Mouse (Mus musculus): ENCODE results near the gene P4htm.
A peak's percentile ranks its signal among the peaks of the same experiment; 100 is the strongest.

The P4htm gene

GRCm38 (mm10) chr9:108577934-108578544, 19.4 kb downstream of the P4htm start:
- peak; percentile 47 for DNase-seq

GRCm38 (mm10) chr9:108577025-108577424, 20.4 kb downstream of the P4htm start:
- DNase-seq, result no peak

DNA sequence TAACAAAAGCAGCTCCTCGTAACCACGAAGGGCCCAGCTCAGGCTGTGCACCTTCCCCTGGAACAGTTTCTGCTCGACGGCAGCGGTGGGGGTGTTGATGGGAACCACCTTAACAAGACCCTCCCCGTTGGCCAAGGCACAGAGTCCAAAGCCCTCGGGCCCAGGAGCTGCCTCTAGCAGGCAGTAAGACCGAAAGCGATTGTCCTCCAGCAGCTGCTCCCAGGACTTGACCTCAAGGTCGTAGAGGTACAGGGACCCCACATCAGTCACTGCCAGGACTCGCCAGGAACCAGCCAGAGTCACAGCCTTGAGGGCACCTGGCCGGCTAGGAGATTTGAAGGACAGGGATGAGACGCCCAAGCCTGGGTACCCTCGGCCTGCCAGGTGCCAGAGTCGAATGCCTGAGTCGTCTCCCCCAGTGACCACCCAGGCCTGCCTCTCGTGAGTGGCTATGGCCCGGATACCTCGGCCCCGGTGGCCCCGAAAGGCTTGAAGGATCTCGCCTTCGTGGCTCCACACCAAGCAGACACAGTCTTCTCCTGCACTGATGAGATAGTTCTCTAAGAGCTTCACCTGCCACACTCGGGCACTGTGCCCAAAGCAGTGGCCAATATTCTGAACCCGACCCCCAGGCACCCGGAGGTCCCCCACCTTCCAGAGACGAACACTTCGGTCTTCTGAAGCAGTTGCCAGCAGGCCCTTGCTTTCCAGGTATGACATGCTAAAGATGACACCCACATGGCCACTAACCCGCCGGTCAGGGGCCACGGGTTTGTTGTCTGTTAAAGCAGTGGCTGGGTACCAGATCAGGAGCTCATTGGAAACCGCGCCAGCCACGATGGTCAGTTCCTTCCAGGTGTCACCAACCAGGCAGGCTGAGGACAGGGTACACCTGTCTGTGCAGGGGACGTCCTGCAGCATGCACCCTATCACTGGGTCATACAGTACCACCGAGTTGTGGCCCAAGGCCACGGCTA, 21.9 kb downstream of the P4htm start:
- DNase-seq, result no peak

DNA sequence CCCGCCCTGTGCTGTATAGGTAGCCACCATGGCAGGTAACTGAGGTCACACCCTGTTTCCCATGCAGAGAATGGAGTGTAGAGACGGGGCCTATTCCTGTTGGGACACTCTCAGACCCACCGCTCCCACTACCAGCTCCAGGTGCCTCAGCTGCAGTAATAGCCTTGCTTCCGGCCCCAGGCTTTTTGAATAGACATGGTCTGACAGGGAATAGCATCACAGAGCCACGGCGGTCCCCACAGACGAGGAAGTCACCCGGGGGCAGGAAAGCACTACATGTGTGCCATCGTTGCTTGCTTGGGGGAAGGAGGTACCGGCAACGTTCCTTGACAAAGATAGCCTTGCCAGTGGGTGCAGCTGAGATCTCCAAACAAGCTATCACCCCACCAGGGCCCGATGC, 22.5 kb downstream of the P4htm start:
- DNase-seq, result no peak

DNA sequence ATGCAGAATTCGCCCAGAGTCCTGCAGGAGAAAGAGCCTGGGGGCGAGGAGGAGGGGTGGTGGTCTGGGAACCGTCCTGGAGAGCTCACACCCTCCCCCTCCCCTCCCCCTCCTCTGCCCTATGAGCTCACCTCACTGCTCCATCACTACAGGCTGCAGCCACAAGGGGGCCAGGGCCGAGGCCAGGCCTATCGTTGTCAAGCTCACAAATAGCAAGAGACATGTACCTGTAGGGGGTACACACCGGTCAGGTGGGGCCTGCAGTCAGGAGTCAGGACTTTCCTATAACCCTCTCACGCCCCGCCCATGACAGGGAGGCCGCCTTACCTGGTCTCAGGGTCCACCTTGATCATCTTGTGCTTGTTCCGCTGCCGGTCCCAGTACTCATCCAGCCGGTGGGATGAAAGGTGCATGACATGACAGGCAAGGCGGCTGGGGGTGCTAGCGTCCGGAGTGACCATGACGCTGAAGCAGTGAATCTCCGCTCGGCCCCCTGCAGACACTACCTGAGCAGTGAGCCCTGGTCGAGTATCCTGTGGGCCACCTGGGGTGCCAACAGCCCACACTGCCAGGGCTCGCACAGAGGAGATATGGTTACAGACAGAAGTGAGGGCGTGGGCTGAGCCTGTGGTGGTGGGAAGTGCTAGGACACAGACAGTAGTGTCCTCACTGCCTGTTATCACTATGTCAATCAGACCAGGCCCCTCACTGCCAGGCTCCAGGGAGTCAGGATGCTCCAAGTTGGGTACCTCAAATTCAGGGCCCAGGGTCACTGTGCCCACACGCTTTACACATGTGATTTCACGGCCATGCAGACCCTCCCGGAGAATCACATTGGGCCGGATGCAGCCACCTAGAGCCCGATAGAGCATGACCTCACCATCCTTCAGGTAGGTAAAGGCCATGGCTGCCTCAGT, 23.4 kb downstream of the P4htm start:
- peak; percentile 76 for DNase-seq

- no peak for DNase-seq
Measured at GRCm38 (mm10) chr9:108572321-108572720, 25.1 kb downstream of the P4htm start.

- no peak for DNase-seq
Measured at GRCm38 (mm10) chr9:108571401-108571973, 26.0 kb downstream of the P4htm start.

- peak; percentile 89 for DNase-seq
Measured at GRCm38 (mm10) chr9:108570207-108570896, 27.1 kb downstream of the P4htm start.

- peak; percentile 84 for DNase-seq
Measured at GRCm38 (mm10) chr9:108569381-108570206, 27.9 kb downstream of the P4htm start, which contains the start of gene Dalrd3. Gene Dalrd3 (plus strand): TSS chr9:108569886.

- DNase-seq, result peak; percentile 36
Measured at GRCm38 (mm10) chr9:108568511-108568921, 29.0 kb downstream of the P4htm start.

DNA sequence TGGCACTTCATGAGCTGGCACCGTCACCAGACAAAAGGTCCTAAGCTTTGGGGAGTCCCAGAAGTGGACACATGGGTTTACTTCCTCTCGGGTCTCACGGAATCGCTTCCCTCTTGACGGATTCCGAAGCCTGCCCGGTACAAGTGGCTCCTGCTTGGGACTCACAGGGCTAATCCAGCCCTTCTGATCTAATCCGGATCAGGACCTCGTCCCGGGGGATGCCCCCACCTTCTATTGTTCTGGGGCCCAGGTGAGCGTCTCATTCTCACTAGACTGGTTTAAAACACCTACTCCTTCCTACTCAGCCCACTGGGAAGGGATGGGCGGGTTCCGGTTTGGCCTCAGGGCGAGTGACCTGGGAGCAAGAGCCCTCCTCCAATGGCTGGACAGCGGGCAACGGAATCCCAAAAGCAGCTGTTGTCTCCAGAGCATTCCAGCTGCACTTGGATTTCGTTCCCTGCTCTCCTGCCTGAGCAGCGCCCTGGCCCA, 29.5 kb downstream of the P4htm start:
- no peak for DNase-seq

DNA sequence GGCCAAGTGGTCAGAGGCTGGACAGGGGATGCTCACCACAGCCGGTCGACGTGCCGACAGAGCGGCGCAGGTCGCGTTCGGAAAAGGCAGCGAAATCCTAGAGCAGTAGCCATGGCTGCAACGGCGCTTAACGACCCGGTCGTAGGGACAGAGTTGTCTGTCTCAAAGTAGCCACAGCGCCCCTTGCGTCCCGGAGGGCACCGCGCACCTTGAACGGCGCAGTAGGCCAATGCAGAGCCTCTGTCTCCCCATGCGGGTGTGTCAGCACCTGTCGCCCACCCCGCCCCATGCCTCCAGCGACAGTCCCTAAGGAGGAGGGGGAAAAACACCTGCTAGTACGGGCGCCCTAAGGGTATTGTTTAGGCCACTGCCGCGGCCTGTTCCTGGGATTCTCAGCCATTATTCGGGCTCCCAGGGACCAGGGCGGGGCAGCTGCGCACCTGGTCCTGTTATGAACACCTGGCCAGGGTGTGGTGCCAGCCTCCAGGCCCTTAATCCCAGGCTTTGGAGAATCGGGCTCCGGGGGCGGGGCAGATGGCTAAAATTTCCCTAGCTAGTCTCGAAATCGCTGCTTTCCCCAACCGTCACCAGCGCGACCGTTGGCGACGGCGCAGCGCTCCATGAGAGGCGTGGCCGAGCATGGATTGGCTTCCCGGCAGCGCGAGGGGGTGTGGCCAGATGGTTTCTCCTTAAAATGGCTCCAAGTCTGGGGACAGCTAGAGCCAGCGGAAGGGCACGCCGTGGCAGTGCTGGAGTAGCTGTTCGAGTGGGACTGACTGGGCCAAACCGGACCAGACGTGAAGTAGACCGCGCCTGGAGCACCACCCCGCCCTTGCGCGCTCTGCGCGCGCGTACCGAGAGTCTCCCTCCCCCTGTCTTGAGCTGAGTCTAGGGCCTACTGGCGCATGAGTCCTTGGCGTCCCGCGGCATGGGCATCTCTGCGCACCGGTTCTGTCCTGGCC, 30.4 kb downstream of the P4htm start, which contains the start of gene Ndufaf3:
Ndufaf3 (minus strand) TSS at position 620 of the 962 bp plus-strand sequence.
- peak; percentile 98 for DNase-seq

DNA sequence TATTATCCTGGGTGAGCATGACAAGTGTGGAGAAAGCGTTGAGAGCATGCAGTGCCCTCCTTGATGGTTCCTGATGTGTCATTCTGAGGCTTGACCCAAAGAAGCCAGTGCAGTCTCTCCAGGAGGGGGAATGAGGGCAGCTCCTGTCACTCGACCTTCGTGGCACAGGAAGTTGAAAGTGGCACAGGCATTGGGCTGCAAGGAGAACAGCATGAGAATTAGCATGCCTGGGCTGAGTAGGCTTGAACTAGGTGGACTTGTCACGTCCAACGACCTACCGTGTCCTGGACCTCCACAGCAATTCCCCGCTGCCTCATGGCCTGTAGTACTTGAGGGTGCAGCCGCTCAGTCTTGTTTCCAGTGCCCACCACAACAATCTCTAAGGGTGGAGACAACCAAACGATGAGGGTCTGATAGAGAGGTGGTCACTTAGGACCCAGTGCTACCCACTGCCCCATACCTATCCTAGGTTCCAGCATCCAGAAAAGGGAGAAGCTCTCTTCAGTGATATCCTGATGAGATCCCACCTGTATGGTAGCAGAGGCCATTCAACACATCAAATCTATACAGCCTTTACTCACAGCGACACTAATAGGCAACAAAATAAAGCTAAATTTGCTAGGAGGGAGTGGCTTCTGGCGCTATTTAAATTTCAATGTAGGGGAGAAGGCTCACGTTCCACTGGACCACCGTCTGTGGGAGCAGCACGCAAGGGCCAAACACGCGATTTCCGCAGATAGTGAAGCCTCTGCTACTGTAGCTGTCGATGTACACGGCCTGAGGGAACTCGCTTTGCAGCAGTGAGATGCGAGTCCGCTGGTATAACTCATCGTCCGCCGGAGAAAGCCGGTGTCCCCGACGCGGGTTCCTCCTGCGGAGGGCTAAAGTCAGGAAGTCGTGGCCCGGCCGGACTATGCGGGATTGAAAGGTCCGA, 31.3 kb downstream of the P4htm start:
- no peak for DNase-seq

DNA sequence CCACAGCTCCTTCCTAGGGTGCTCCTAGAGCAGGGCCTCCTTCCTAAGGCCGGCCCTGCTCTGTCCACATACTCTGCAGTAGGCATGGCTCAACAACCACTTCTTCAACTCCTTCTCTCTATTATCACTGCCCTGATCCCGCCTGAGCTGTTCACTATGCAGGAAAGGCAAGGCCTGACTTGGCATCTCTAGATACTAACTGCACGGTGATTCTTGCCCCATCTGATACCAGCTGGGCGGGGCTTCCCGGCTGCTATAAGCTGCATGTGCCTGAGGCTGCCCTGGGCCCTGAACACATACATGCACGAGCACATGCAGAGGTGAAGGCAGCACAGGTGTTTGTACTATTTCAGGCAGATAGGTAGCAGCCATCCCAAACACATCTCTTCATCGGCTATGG, 33.3 kb downstream of the P4htm start:
- DNase-seq, result no peak

DNA sequence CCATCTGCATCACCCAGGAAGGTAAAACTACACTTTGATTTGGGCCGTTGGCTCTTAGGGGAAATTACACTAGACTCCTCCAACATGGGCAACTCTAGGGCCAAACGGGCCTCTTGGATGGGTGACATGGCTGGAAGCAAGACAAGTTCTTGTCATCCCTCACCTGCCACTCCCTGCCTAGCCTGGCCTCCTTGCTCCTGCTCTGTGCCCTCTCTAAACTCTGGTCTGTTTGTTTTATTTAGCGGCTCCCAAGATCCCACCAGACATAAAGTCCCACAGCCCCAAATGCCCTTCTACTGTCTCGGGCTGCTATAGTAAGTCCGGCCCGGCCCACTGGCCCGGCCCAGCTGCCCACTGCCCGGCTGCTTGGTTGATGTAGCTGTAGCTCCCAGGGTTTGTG, 33.8 kb downstream of the P4htm start:
- DNase-seq, result no peak

- peak; percentile 94 for DNase-seq
Measured at GRCm38 (mm10) chr9:108560227-108560841, 37.1 kb downstream of the P4htm start, which contains the start of gene Impdh2. Gene Impdh2 (plus strand): TSS chr9:108560286.

DNA sequence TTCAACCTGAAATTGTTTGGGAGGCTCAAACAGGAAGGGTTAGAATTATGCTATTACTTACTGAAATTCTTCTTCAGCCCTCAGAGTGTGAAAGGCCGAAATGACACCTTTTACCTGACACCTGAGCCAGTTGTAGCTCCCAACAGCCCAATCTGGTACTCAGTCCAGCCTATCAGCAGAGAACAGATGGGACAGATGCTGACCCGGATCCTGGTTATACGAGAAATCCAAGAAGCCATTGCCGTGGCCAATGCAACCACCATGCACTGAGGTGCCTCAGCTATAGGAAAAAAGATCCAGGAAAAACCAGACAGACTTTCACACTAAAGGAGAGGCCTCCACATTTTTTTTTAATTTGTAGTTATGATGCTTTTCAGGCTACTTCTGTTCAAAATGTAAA, 38.3 kb downstream of the P4htm start:
- DNase-seq, result no peak

- no peak for DNase-seq
Measured at GRCm38 (mm10) chr9:108546875-108547274, 50.6 kb downstream of the P4htm start.
